Mouse (Mus musculus): ENCODE measurements around the gene Nt5c3. TPM values are rescaled to one million over a fixed set of nuclear protein-coding genes. Genes with fewer than 3 reads are reported as not detected.
A peak's percentile ranks its signal among the peaks of the same experiment; 100 is the strongest.

Gene Nt5c3
- polyA plus RNA-seq, 1 experiment = not detected

GRCm38 (mm10) chr6:56919330-56920044 is 4.2 kb downstream of the Nt5c3 start:
- TF ChIP-seq CTCF (IDR thresholded peaks at IDR 0.05; ENCODE audit: insufficient read depth, low read depth, low read length) = no peak
- TF ChIP-seq POLR2A (IDR thresholded peaks at IDR 0.05; ENCODE audit: insufficient read depth, low read depth, low read length) = no peak
- no peak overlapping the region for H3K27ac ChIP-seq (ENCODE audit: insufficient read depth, low read depth, low read length)
- H3K4me1 ChIP-seq (ENCODE audit: control insufficient read depth, insufficient read depth, low read length) = peaks cover 4% of the 10 kb centered on the region
- H3K4me3 ChIP-seq (ENCODE audit: insufficient read depth, low read depth, low read length) = no peak overlapping the region
- WGBS = 90% methylated on average over 7 of the region's 7 CpGs

- TF ChIP-seq POLR2A (IDR thresholded peaks at IDR 0.05; ENCODE audit: insufficient read depth, low read depth, low read length) = no peak
- no peak for TF ChIP-seq CTCF (IDR thresholded peaks at IDR 0.05; ENCODE audit: insufficient read depth, low read depth, low read length)
- Histone ChIP-seq H3K4me3 (ENCODE audit: insufficient read depth, low read depth, low read length) (no peak overlapping the region), H3K4me1 (ENCODE audit: control insufficient read depth, insufficient read depth, low read length) (peaks cover 4% of the 10 kb centered on the region), H3K27ac (ENCODE audit: insufficient read depth, low read depth, low read length) (no peak overlapping the region)
- 81% methylated on average over 12 of the region's 12 CpGs for WGBS
Measured at GRCm38 (mm10) chr6:56917578-56918368, 6.0 kb downstream of the Nt5c3 start.

GRCm38 (mm10) chr6:56916279-56916678 is 7.5 kb downstream of the Nt5c3 start:
- no peak overlapping the region for H3K4me3 ChIP-seq (ENCODE audit: insufficient read depth, low read depth, low read length)
- peaks cover 4% of the 10 kb centered on the region for H3K4me1 ChIP-seq (ENCODE audit: control insufficient read depth, insufficient read depth, low read length)
- H3K27ac ChIP-seq (ENCODE audit: insufficient read depth, low read depth, low read length) = no peak overlapping the region
- WGBS = 63% methylated on average over 2 of the region's 2 CpGs
- TF ChIP-seq CTCF (IDR thresholded peaks at IDR 0.05; ENCODE audit: insufficient read depth, low read depth, low read length) = no peak
- no peak for TF ChIP-seq POLR2A (IDR thresholded peaks at IDR 0.05; ENCODE audit: insufficient read depth, low read depth, low read length)

GRCm38 (mm10) chr6:56913092-56913858 is 10.5 kb downstream of the Nt5c3 start:
- Histone ChIP-seq H3K4me1 (ENCODE audit: control insufficient read depth, insufficient read depth, low read length) (peaks cover 4% of the 10 kb centered on the region), H3K27ac (ENCODE audit: insufficient read depth, low read depth, low read length) (no peak overlapping the region), H3K4me3 (ENCODE audit: insufficient read depth, low read depth, low read length) (no peak overlapping the region)
- TF ChIP-seq POLR2A (IDR thresholded peaks at IDR 0.05; ENCODE audit: insufficient read depth, low read depth, low read length) (no peak), CTCF (IDR thresholded peaks at IDR 0.05; ENCODE audit: insufficient read depth, low read depth, low read length) (no peak)
- WGBS = 83% methylated on average over 2 of the region's 2 CpGs

- H3K27ac ChIP-seq (ENCODE audit: insufficient read depth, low read depth, low read length) = no peak overlapping the region
- TF ChIP-seq POLR2A (IDR thresholded peaks at IDR 0.05; ENCODE audit: insufficient read depth, low read depth, low read length) = no peak
- TF ChIP-seq CTCF (IDR thresholded peaks at IDR 0.05; ENCODE audit: insufficient read depth, low read depth, low read length) = no peak
- 72% methylated on average over 2 of the region's 2 CpGs for WGBS
- H3K4me1 ChIP-seq (ENCODE audit: control insufficient read depth, insufficient read depth, low read length) = no peaks in the 10 kb centered on the region; the same call in 1 of the 2 replicates
- H3K4me3 ChIP-seq (ENCODE audit: insufficient read depth, low read depth, low read length) = no peak overlapping the region
Measured at GRCm38 (mm10) chr6:56910910-56911309, 12.8 kb downstream of the Nt5c3 start.

GRCm38 (mm10) chr6:56908912-56909311 is 14.8 kb downstream of the Nt5c3 start:
- Histone ChIP-seq H3K4me1 (ENCODE audit: control insufficient read depth, insufficient read depth, low read length) (no peaks in the 10 kb centered on the region; the same call in 1 of the 2 replicates), H3K4me3 (ENCODE audit: insufficient read depth, low read depth, low read length) (no peak overlapping the region), H3K27ac (ENCODE audit: insufficient read depth, low read depth, low read length) (no peak overlapping the region)
- 19% methylated on average over 4 of the region's 4 CpGs for WGBS
- TF ChIP-seq CTCF (IDR thresholded peaks at IDR 0.05; ENCODE audit: insufficient read depth, low read depth, low read length) = 0 out of 2 replicates have a peak, but pooled peaks have one; percentile 17
- TF ChIP-seq POLR2A (IDR thresholded peaks at IDR 0.05; ENCODE audit: insufficient read depth, low read depth, low read length) = no peak

GRCm38 (mm10) chr6:56908397-56908796 is 15.3 kb downstream of the Nt5c3 start:
- no peak for TF ChIP-seq CTCF (IDR thresholded peaks at IDR 0.05; ENCODE audit: insufficient read depth, low read depth, low read length)
- TF ChIP-seq POLR2A (IDR thresholded peaks at IDR 0.05; ENCODE audit: insufficient read depth, low read depth, low read length) = no peak
- Histone ChIP-seq H3K27ac (ENCODE audit: insufficient read depth, low read depth, low read length) (no peak overlapping the region), H3K4me1 (ENCODE audit: control insufficient read depth, insufficient read depth, low read length) (no peaks in the 10 kb centered on the region; the same call in 1 of the 2 replicates), H3K4me3 (ENCODE audit: insufficient read depth, low read depth, low read length) (no peak overlapping the region)
- WGBS = 87% methylated on average over 2 of the region's 2 CpGs

GRCm38 (mm10) chr6:56907973-56908372 is 15.8 kb downstream of the Nt5c3 start:
- H3K4me3 ChIP-seq (ENCODE audit: insufficient read depth, low read depth, low read length) = no peak overlapping the region
- H3K4me1 ChIP-seq (ENCODE audit: control insufficient read depth, insufficient read depth, low read length) = peaks cover 2% of the 10 kb centered on the region
- no peak for TF ChIP-seq POLR2A (IDR thresholded peaks at IDR 0.05; ENCODE audit: insufficient read depth, low read depth, low read length)
- no peak for TF ChIP-seq CTCF (IDR thresholded peaks at IDR 0.05; ENCODE audit: insufficient read depth, low read depth, low read length)
- 91% methylated on average over 3 of the region's 3 CpGs for WGBS
- no peak overlapping the region for H3K27ac ChIP-seq (ENCODE audit: insufficient read depth, low read depth, low read length)

Measured in olfactory bulb, adult 2 months (tissue).